Mouse (Mus musculus) embryo, embryonic 10 days (tissue): Measurements from ENCODE around the gene Myo3b.
A peak's percentile ranks its signal among the peaks of the same experiment; 100 is the strongest.
"Not testable (repeated sequence)": the region's sequence is repeated elsewhere in the genome, so short reads cannot be mapped to it uniquely, and the experiment has no call there.

ENCODE experiments used
- DNase-seq: peaks from one replicate; pipeline ENCODE4 v3.0.0-alpha.2; 2015; ENCODE audit warnings: low spot score

Myo3b gene

DNA sequence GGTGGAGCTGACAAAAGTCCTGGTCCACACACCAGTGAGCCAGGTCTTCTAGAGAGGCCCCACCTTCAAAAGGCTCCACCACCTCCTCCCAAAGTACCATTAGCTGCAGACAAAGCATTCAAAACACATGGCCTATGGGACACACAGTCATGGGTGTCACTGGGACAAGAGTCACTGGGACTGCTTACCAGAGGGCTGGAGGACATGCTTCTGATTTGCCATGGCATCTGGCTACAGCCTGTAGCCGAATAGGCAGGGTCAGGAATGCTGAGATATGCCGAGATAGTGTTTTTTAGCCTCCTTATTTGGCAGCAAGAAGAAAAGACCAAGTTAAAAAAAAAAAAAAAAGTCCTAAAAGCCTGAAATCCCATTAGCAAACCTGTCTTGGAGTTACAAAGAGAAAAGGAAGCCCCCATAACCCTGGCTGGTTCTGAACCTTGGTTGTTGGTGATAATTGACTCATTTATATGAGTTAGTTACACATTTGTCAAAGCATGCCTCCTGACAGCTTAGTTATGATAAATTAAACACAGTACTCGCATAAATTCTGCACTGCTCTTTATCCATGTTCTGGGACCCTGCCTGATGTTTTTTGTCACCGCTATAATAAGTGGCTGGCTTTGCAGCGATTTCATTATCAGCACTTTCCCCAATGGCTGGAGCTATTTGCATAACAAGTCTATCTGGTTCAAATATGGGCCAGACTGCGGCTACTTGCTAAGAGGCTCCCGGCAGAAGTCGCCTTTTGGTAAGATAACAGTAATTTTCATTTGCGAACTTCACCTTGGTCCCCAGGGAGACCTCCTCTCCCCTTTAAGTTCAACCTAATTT is 156.7 kb downstream of the Myo3b start:
- DNase-seq = no peak

DNA sequence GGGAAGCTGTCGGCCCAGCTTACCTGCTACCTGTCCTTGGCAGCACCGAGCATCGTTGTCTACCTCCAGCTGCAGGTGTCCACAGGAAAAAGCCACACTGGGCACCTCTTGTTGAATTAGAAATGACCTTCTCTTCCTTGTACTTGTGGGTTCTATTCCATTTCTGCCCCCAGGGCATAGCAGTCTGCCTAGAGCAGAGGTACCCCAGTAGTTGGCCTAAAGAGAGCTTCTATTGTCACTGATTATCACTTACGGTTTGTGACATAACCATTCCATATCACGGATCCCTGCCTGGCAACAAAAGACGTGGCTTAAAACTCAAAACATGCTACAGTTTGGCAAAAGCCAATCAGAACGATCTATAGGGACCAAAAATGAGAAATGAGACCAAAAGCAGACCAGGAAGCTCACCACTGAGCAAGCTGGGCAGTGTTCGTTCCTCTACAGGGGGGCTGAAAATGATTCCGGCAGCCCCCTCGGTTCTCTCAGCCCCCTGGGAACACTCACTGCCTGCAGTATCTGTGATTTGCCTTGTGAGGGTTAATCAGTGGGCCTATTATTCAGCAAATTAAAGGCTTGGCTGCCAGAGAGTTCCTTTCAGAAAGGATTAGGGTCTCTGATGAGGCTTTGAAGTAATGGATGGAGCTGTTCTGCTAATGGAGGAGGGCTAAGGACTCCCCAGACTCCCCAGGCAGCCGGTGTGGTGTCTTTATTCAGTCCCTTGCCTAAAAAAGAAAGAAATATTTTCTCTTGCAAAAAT is 163.1 kb downstream of the Myo3b start:
- peak; percentile 6 for DNase-seq

DNA sequence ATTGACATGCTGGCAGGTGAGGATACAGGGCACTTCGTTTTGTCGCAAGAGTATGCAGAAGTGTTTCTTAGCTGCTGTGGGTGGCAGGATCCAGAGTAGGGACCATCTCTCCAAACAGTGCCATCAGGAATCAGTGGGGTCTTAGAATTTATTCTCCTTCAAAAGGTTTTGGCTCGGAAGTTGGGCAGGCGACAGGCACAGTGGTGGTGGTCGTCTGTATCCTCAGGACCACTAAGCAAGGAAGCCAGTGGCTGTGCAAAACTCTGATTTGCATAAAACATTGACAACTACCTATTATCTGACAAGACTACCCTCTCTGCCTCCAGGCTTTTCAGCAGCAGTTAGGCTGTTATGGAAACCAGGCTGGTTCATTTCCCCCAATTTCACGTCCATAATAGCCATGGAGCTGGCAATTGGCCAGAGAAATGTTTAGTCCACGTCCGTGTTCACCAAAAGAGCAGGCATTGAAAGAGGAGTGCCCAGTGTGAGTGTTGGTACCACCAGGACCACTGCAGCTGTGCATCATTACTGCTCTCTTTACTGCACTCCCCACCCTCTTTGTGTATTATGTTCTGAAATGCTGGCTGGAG is 163.7 kb downstream of the Myo3b start:
- no peak for DNase-seq

DNA sequence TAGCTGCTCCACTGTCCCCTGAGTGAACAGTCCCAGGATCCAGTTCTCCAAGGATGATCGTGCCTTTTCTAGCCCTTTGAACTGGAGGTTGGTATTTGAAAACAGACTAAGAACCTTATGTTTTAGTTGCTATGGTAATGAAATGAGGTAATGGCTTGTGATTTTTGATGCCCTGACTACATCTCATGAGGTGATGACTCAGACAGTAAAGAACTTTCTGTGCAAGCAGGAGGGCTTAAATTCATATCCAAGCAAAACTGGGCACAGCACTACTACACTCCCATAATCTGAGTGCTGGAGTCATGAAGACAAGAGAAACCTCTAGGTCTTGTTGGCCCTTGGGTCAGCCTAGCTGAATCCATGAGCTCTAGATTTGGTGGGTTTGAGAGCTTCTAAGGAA is 169.5 kb downstream of the Myo3b start:
- DNase-seq = no peak

DNA sequence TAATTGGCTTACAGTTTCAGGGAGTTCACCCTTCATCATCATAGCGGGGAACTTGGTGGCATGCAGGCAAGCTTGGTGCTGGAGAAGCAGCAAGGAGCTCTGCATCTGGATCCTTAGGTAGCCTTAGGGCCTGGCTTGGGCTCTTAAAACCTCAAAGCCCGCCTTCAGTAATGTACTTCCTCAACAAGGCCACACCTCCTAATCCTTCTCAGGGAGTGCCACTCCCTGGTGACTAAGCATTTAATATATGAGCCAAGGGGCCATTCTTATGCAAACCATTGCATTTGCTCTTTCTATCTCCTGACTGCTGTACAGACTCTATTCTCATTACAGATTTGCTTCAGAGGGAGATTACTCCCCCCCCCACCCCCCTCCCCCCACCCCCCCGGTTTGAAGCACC is 170.9 kb downstream of the Myo3b start:
- DNase-seq = no peak

DNA sequence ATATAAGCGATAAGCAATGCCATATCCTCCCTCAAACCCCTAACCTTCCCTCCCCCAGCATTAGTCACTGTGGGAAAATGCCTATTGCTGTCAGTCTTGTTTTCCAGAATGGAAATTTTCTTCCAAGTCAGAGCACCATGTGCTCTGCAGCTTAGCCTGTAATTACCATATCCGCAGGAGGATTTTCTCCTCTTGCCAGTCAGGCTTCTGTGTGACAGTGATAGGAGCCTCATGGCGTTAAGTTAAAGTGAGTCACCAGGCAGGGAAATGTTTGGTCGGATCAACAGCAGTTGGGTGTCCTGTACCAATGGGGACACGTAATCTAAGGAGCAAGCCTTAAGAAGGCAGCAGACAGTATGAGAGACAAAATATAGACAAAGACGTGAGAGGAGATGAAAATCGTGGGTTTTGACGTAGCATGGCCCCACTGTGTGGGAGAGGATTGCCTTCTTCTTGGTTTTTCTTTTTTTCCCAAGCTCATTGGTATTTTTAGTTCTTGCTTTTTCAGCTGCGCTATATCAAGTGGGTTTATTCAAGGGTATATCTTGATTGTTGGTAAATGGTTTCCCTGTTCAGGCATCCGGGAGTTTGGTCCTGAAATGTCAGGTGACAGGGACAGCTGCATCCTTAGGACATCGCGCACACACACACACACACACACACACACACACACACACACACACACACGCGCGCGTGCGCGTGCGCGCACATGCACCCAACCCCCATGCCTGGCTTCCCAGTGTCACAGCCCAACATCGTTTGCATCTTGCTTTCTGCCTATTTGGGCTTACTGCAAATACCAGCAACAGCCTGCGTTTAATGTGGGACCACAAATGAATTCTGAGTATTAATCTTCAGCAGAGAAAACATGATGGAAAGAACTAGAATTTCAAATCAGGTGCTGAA is 171.8 kb downstream of the Myo3b start:
- DNase-seq = no peak

DNA sequence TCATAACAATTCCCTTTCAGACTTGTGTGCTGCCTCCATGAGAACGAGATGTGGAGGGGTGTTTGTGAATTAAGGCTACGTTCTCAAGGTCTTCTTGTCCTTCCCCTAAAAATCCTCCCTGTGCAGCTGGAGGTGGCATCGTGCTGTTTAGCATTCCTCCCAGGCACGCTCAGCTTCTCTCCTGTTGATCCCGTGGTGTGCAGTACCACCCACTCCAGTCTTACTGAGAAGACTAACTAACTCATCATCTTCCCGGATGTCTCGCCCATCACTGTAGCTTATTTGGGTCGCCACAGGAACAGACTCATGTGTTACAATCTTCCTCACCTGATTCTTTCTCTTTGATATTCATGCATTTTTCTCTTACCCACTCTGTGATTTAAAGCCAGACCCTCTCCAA is 175.5 kb downstream of the Myo3b start:
- DNase-seq = no peak

DNA sequence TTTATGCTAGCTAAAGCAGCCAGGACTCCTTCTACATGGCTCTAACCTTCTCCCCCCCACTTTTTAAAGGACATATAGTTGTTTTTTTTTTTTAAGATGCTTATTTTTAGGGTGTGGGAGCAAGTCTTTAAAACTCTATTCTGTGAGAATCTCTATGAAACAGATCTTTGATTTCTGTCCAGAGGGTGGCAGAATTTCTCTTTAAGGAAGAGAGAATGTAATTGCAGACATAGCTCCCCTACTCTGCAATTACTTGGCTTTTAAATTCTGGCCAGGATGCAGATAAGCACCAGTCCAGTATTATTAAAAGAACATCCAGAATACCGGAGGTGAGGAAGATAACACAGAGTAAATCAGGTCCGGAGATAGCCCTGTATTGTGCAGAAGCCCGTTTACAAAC is 178.9 kb downstream of the Myo3b start:
- no peak for DNase-seq

DNA sequence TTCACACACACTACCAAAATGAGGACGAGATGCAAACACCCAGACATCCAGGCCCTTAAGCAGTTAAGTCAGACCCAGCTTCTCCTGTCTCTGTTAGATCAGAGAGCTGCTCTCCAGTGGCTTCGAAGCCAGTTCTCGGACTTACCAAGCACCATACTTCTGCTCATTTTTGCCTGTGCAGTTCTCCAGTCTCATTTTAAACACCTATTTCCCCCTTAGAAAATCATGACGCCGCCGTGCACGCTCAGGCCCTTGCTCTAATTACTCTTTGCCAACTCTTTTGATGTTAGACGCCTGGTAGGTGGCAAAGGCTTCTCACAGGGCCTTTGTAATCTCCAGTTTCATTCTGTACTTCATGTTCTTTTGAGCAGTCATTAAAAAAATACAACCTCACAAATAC is 179.5 kb downstream of the Myo3b start:
- no peak for DNase-seq

DNA sequence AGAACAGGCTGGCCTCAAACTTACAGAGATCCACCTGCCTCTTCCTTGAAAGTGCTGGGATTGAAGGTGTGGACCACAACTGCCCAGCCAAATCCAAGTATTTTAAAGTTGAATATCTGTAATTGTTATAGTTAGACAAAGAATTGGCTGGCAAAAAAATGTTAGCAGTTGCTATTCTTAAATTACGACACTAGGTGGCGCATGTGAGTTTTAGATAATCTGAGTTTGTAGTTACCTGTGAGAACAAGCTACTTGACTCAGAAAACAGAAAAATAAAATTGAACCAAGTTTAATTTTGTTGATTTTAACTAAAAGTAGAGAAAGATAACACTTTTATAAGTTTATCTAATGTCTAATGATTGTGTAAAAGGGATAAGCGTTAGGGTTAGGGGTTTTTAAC is 187.8 kb downstream of the Myo3b start:
- peak; percentile 58 for DNase-seq

DNA sequence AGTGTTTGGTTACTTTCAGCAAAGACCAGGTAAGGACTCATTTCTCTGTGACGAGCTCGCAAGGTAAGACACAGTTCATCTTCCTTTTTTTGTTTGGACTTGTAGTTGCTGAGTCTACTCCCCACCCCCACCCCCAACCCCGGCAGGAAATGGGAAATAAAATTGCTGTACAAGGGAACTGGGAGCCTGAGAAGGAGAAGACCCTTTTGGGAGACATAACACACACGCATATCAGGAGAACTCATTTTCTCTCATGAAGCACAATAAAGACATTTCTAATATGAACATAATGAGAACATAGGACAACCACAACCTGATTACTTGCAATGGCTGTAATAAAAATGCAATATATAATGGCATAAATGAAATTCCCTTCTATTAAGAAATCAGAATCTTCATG is 195.5 kb downstream of the Myo3b start:
- not testable (repeated sequence) for DNase-seq

DNA sequence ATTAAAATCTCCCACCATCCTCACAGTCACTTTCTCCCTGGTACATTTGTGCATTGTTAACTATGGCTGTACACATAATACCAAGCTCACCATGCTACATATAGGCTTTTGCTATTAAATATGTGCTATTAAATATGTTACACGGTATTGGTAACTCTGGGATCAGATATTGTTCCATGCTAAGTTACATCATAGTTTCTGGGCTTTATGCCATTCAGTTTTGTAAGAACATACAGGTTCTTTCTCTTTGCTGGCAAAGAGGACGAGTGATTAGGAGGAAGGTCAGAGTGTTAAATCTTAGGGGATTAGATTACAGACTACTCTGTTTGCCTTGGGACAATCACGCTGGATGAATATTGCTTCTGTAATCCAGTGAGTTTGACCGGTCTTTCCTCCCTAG is 207.1 kb downstream of the Myo3b start:
- DNase-seq = no peak

DNA sequence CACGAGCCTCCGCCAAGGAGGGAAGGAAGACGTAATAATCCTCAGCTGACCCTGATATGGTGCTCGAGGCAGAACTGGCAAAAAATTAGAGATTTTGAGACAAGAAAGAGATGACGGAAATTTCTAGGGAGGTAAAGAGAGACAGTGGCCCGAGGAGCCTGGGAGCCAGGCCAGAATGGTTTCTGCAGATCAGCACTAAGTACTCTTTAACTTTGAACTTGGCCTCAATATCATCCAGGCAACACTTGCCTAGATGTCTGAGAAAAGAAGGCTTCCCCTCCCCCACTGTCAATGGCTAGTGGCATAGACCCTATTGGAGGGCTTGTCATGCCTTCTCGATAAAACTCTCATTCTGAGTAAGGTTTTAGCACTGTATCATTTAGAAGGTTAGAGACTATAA is 209.7 kb downstream of the Myo3b start:
- no peak for DNase-seq

DNA sequence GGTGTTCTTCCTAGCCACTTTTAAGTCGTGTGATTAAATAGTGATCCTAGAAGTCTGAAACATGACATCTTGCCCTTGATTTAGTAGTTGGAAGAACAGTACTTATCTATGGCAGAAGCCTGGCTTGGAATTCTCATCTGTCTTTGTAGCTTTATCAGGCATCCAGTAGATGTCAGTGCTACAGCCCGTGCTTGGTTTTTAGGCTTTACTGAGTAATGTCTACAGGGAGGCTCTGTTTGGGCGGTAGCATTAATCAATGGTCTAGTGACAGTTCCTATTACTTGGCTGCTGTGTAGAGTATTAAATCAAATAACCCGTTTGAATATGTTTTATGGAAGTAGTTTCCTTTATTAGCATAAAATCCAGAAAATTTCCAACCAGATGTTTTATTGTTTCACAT is 210.9 kb downstream of the Myo3b start:
- DNase-seq = peak; percentile 18

DNA sequence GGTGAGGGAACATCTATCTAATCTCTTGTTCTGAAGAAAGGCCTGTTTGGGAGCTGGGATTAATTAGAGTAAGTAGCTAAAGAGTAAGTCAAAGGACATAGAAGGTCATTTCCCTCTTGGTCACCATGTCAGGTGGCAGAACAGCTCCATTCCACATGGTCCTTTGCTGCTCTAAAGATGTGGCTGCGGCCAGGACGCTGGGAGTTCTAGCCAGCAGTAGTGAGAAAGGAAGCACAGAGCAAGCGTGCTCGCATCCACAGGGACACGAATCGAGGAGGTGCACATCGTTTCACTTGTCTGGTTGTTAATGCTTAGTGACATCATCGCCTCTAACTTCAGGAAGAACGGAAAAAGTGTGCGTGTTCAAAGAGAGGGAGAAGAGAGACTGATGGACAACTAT is 212.3 kb downstream of the Myo3b start:
- no peak for DNase-seq

DNA sequence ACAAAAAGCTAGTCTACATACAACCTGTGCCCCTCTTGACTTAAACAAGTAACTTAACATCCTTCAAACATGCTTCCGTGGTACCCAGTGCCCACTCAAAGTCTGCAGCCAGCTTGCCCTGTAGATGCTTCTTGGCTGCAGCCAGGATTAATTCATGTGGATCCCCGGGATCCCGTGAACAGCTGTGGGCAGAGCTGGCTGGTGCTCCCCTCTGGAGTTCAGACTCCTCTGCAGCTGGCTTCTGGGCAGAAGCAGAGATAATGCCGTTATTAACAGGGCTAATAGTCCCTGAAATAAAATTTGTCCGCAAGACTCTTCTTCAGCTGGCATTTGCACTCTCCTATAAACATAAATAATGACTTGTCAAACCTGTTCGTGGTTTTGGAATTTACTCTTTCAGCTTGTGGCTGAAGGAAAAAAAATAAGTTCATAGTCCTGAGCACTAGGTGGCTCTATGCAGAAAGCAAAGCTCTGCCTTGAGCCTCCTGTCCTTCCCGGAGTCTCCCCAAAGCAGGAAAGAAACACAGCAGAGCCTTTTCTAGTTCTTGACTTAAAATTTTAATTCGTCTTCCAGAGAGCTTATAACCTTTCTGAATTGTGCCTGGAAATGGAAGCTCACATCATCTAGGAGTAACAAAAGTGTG is 220.6 kb downstream of the Myo3b start:
- peak; percentile 65 for DNase-seq

DNA sequence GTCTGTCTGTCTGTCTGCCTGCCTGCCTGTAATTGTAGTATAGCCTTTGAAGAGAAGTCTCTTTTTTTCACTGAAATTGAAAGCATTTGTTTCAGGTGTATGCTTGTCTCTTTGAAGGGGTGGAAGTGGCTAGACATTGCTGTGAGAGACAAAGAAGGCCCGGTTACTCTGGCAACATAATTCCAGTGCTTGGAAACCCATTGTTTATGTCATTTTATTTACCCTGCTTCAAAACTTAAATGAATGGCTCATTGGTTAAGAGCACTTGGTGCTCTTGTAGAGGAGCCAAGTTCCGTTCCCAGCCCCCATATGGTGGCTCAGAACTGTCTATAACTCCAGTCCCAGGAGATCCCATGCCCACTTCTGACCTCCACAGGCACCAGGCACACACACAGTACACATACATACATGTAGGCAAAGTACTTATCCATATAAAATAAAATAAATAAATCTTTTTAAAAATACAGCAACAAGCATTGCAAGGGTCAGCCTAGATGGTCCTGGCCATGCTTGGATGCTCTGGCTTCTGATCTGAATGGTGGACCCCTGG is 221.8 kb downstream of the Myo3b start:
- DNase-seq = no peak

DNA sequence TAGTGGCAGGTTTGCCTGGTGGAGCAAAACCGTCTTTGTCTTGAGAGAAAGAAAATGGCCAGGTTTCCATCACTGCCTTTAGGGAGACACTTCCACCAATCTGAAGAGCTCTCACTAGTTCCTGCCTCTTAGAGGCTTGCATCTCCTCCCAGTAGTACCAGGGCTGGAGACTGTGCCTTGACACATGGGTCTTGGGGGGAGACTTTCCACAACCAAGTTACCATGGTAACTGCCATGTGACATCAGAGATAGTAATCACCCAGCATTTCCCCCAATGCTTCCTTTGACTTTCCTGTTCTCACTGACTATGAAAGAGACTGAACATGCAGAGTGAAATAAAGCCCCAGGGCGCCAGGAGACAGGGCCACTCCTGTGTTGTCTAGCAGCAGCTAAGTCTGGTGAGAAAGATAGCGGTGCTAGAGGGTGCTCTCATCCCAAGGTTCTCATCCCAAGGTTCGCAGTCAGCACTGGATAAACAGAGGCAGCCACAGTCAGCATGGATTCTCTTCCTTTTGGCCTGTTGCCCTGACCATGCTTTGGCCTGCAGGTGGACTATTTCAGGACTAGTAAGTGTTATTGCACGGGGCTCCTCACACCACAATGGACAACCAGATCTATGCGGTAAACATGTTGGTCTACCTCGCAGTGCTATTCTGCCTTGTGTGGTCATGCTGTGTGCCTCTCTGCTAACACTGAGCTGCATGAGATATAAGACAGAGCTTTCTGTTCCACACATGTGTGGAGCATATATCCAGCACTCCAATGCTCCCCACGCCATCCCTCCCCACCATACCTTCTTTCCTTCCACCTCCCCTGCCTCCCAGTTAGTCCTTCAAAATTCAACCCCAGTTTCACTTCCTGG is 223.0 kb downstream of the Myo3b start:
- peak; percentile 21 for DNase-seq

DNA sequence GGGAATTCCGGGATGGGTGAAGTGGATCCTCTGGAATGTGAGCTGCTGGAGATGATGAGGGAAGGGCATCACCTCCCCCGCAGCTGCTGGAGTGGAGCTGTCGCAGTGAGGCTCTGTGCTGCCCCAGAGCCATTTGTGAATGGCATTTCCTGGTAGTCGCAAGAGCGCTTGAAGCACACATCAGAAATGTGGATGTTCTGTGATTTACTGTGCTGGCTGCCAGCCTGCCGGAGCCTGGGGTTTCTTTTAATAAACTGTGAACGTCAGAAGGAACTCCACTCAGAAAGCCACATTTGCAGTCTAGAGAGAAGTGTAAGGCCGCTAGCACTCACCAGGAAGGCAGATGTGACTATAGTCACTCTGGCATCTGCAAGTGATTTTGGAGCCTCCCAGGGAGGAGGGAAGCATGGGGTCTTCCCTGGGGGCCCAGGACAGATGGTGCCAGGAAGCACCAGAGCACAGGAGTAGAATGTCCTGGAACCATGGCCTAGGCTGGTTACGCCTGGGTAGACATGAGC is 223.7 kb downstream of the Myo3b start:
- peak; percentile 51 for DNase-seq
